Mouse (Mus musculus) liver, embryonic 12.5 days (tissue): ENCODE measurements around the gene Kif27. TPM values are rescaled to one million over a fixed set of nuclear protein-coding genes. Genes with fewer than 3 reads are reported as not detected.
A peak's percentile ranks its signal among the peaks of the same experiment; 100 is the strongest.
"Not testable (repeated sequence)": the region's sequence is repeated elsewhere in the genome, so short reads cannot be mapped to it uniquely, and the experiment has no call there.

Experiments
- ATAC-seq: fragments of 200-750 bp; cut with Nextera tagmentation; 2 replicates; pipeline ENCODE4 v1.8.0; 2017; ENCODE audit warnings: moderate number of reproducible peaks, mild to moderate bottlenecking, moderate library complexity
- H3K27ac ChIP-seq: fragments of 300-500 bp; sonication (generic); 2 replicates; pipeline ENCODE4 v1.5.1; 2016; ENCODE audit warnings: mild to moderate bottlenecking
- H3K27me3 ChIP-seq: fragments of 300-500 bp; sonication (generic); replicated peaks from 2 replicates; pipeline ENCODE4 v1.6.1; 2016; ENCODE audit warnings: mild to moderate bottlenecking, moderate library complexity
- H3K36me3 ChIP-seq: fragments of 300-500 bp; sonication (generic); 2 replicates; pipeline ENCODE4 v1.6.1; 2016; ENCODE audit warnings: mild to moderate bottlenecking, moderate library complexity
- H3K4me1 ChIP-seq: fragments of 300-500 bp; sonication (generic); 2 replicates; pipeline ENCODE4 v1.6.1; 2016
- H3K4me2 ChIP-seq: fragments of 300-500 bp; sonication (generic); 2 replicates; pipeline ENCODE4 v1.6.1; 2016; ENCODE audit warnings: mild to moderate bottlenecking, moderate library complexity
- H3K4me3 ChIP-seq: fragments of 300-500 bp; sonication (generic); 2 replicates; pipeline ENCODE4 v1.5.1; 2016; ENCODE audit warnings: mild to moderate bottlenecking, moderate library complexity
- H3K9ac ChIP-seq: fragments of 300-500 bp; sonication (generic); 2 replicates; pipeline ENCODE4 v1.6.1; 2016; ENCODE audit warnings: mild to moderate bottlenecking, moderate library complexity
- H3K9me3 ChIP-seq: fragments of 300-500 bp; sonication (generic); replicated peaks from 2 replicates; pipeline ENCODE4 v1.6.1; 2016; ENCODE audit warnings: mild to moderate bottlenecking, moderate library complexity
- WGBS: fragments of 180-500 bp; shearing (Covaris S2); methylation state at CpG from one replicate; pipeline ENCODE4 v1.1.7; 2016; ENCODE audit not compliant: insufficient replicate concordance; 5-methylcytosine and 5-hydroxymethylcytosine counted together
- polyA plus RNA-seq: library from polyadenylated mRNA; unstranded; fragments of >200 nt; fragmentation: Nextera tagmentation; extraction: Ambion mirVana; gene quantifications from 2 replicates; pipeline ENCODE4 v1.2.1, GENCODE M21; 2016

The Kif27 gene
- polyA plus RNA-seq = 0.06 and 0.14 TPM in 2 replicates

GRCm38 (mm10) chr13:58358629-58359303 is at the start of gene Kif27:
TSS of gene Kif27 (minus strand) at chr13:58359122.
- Histone ChIP-seq H3K4me3 (peak within 1 kb of the TSS; percentile 72), H3K27me3 (peaks cover 19% of the 10 kb centered on the region), H3K9ac (peak within 1 kb of the TSS; percentile 77), H3K27ac (no peak within 1 kb of the TSS), H3K4me2 (peak within 1 kb of the TSS; percentile 100), H3K36me3 (no peaks in the 10 kb centered on the region), H3K4me1 (peaks cover 12% of the 10 kb centered on the region), H3K9me3 (no peaks in the 10 kb centered on the region)
- ATAC-seq = peak; percentile 99
- 1% methylated on average over 71 of the region's 85 CpGs for WGBS

- peak within 1 kb of the TSS; percentile 98 for H3K4me3 ChIP-seq
- WGBS = 5% methylated on average over 17 of the region's 17 CpGs
Observed at GRCm38 (mm10) chr13:58403243-58403642, 44.3 kb upstream of the Kif27 start, which contains the start of gene Hnrnpk. TSS of gene Hnrnpk (minus strand) at chr13:58403343.

GRCm38 (mm10) chr13:58402744-58403110 is 43.8 kb upstream of the Kif27 start:
- peak; percentile 54 for ATAC-seq
- peak overlapping the region; percentile 100 for H3K9ac ChIP-seq
- peaks cover 29% of the 10 kb centered on the region for H3K4me1 ChIP-seq
- no peaks in the 10 kb centered on the region for H3K27me3 ChIP-seq
- WGBS = 0% methylated on average over 16 of the region's 48 CpGs
- H3K4me3 ChIP-seq = peak overlapping the region; percentile 98
- peak overlapping the region; percentile 84 for H3K4me2 ChIP-seq
- H3K9me3 ChIP-seq = no peaks in the 10 kb centered on the region
- peak overlapping the region; percentile 97 for H3K27ac ChIP-seq
- H3K36me3 ChIP-seq = peaks cover 42% of the 10 kb centered on the region

More at GRCm38 (mm10) chr13:58403243-58403642, 44.3 kb upstream of the Kif27 start, which contains the start of gene Hnrnpk:
- Histone ChIP-seq H3K9ac (peak within 1 kb of the TSS; percentile 100), H3K4me2 (peak within 1 kb of the TSS; percentile 84), H3K4me1 (peaks cover 29% of the 10 kb centered on the region), H3K27ac (peak within 1 kb of the TSS; percentile 97), H3K36me3 (peaks cover 38% of the 10 kb centered on the region)
- H3K9me3 ChIP-seq, H3K27me3 ChIP-seq, ATAC-seq: not testable (repeated sequence)

- peak within 1 kb of the TSS; percentile 98 for H3K4me3 ChIP-seq
- H3K27me3 ChIP-seq = no peaks in the 10 kb centered on the region
- H3K4me2 ChIP-seq = peak within 1 kb of the TSS; percentile 84
- H3K4me1 ChIP-seq = peaks cover 31% of the 10 kb centered on the region
- H3K27ac ChIP-seq = peak within 1 kb of the TSS; percentile 97
- peak; percentile 93 for ATAC-seq
- H3K9ac ChIP-seq = peak within 1 kb of the TSS; percentile 100
- H3K36me3 ChIP-seq = peaks cover 42% of the 10 kb centered on the region
- H3K9me3 ChIP-seq = no peaks in the 10 kb centered on the region
- WGBS = under 1% methylated on average over 91 of the region's 91 CpGs
Observed at GRCm38 (mm10) chr13:58402003-58402743, 43.3 kb upstream of the Kif27 start, which contains the start of gene Rmi1. TSS of gene Rmi1 (plus strand) at chr13:58402248.

GRCm38 (mm10) chr13:58401135-58402002 is 42.4 kb upstream of the Kif27 start:
- WGBS = under 1% methylated on average over 70 of the region's 100 CpGs
- H3K27me3 ChIP-seq = no peaks in the 10 kb centered on the region
- no peaks in the 10 kb centered on the region for H3K9me3 ChIP-seq
- peak overlapping the region; percentile 97 for H3K27ac ChIP-seq
- peak; percentile 38 for ATAC-seq
- H3K36me3 ChIP-seq = peaks cover 43% of the 10 kb centered on the region
- peak overlapping the region; percentile 84 for H3K4me2 ChIP-seq
- H3K9ac ChIP-seq = peak overlapping the region; percentile 100
- peaks cover 31% of the 10 kb centered on the region for H3K4me1 ChIP-seq
- H3K4me3 ChIP-seq = peak overlapping the region; percentile 98

GRCm38 (mm10) chr13:58400576-58400975 is 41.7 kb upstream of the Kif27 start:
- Histone ChIP-seq H3K4me3 (peak overlapping the region; percentile 98), H3K27ac (peak overlapping the region; percentile 97), H3K27me3 (no peaks in the 10 kb centered on the region), H3K4me1 (peaks cover 28% of the 10 kb centered on the region), H3K36me3 (peaks cover 44% of the 10 kb centered on the region), H3K4me2 (peak overlapping the region; percentile 84), H3K9me3 (no peaks in the 10 kb centered on the region), H3K9ac (peak overlapping the region; percentile 100)
- under 1% methylated on average over 11 of the region's 11 CpGs for WGBS
- no peak for ATAC-seq

GRCm38 (mm10) chr13:58397651-58398050 is 38.7 kb upstream of the Kif27 start:
- Histone ChIP-seq H3K4me3 (no peak overlapping the region), H3K9me3 (no peaks in the 10 kb centered on the region), H3K27ac (no peak overlapping the region), H3K9ac (no peak overlapping the region), H3K4me2 (no peak overlapping the region), H3K4me1 (peaks cover 10% of the 10 kb centered on the region), H3K27me3 (no peaks in the 10 kb centered on the region), H3K36me3 (peaks cover 69% of the 10 kb centered on the region)
- 92% methylated on average over 13 of the region's 13 CpGs for WGBS
- no peak for ATAC-seq

GRCm38 (mm10) chr13:58394392-58394791 is 35.5 kb upstream of the Kif27 start:
- H3K9me3 ChIP-seq, ATAC-seq, H3K4me1 ChIP-seq, H3K27me3 ChIP-seq, H3K9ac ChIP-seq, H3K4me3 ChIP-seq, H3K4me2 ChIP-seq, H3K27ac ChIP-seq: not testable (repeated sequence)
- WGBS = 81% methylated on average over 11 of the region's 11 CpGs
- peaks cover 92% of the 10 kb centered on the region for H3K36me3 ChIP-seq

GRCm38 (mm10) chr13:58389324-58389951 is 30.5 kb upstream of the Kif27 start:
- Histone ChIP-seq H3K4me1 (peaks cover 19% of the 10 kb centered on the region), H3K4me2 (no peak overlapping the region), H3K27me3 (no peaks in the 10 kb centered on the region), H3K27ac (no peak overlapping the region), H3K4me3 (no peak overlapping the region), H3K9me3 (no peaks in the 10 kb centered on the region), H3K9ac (no peak overlapping the region), H3K36me3 (peaks cover 46% of the 10 kb centered on the region)
- no peak for ATAC-seq
- 84% methylated on average over 2 of the region's 2 CpGs for WGBS

- Histone ChIP-seq H3K27me3 (no peaks in the 10 kb centered on the region), H3K27ac (peak overlapping the region; percentile 41), H3K4me3 (no peak overlapping the region), H3K9ac (no peak overlapping the region), H3K4me2 (no peak overlapping the region), H3K9me3 (no peaks in the 10 kb centered on the region), H3K4me1 (peaks cover 27% of the 10 kb centered on the region), H3K36me3 (peaks cover 35% of the 10 kb centered on the region)
- WGBS = 38% methylated on average over 3 of the region's 3 CpGs
- no peak for ATAC-seq
Observed at GRCm38 (mm10) chr13:58388379-58388778, 29.5 kb upstream of the Kif27 start.

GRCm38 (mm10) chr13:58387948-58388347 is 29.0 kb upstream of the Kif27 start:
- Histone ChIP-seq H3K9me3 (no peaks in the 10 kb centered on the region), H3K36me3 (peaks cover 34% of the 10 kb centered on the region), H3K4me1 (peaks cover 27% of the 10 kb centered on the region), H3K4me2 (no peak overlapping the region), H3K27me3 (no peaks in the 10 kb centered on the region), H3K4me3 (no peak overlapping the region), H3K27ac (0 out of 2 replicates have a peak overlapping the region, but pooled peaks have one; percentile 41), H3K9ac (no peak overlapping the region)
- WGBS = 16% methylated on average over 7 of the region's 7 CpGs
- ATAC-seq = peak; percentile 28; the same call in 1 of the 2 replicates
